Mouse (Mus musculus) thymus, adult 2 months (tissue): ENCODE data around the gene Btbd9.

Source experiments
- CTCF ChIP-seq: fragments of 200-500 bp; IDR thresholded peaks from 2 replicates; pipeline ENCODE4 v1.5.1; 2012; ENCODE audit warnings: mild to moderate bottlenecking, control low read depth, low read length, moderate library complexity, borderline replicate concordance; ENCODE audit not compliant: control insufficient read depth, poor library complexity, insufficient read depth; ENCODE audit errors: extremely low read depth
- POLR2A ChIP-seq: fragments of 200-500 bp; IDR thresholded peaks from 2 replicates; pipeline ENCODE4 v1.6.1; 2012; ENCODE audit warnings: mild to moderate bottlenecking, low read length, control low read depth, moderate library complexity; ENCODE audit not compliant: control insufficient read depth, poor library complexity, insufficient read depth; ENCODE audit errors: extremely low read depth

DNA sequence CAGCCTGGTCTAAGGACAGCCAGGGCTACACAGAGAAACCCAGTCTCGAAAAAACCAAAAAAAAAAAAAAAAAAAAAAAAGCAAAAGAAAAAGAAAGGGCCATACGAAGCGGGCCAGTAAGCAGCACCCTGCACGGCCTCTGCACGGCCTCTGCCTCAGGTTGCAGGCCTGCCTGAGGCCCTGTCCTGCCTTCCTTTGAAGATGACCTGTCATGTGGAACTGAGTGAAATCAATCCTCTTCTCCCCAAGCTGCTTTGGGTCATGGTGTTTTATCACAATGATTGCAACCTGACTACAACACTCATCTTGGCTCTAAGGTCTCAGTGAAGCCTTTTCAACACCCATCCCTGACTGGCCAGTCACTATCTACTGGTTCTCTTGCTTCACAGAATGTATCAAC lies 323.3 kb downstream of the Btbd9 start:
- TF ChIP-seq POLR2A (no peak), CTCF (no peak)
